Mouse (Mus musculus) myocyte (in vitro differentiated cells): ENCODE results near the gene Gm28557. TPM values are rescaled to one million over a fixed set of nuclear protein-coding genes. Genes with fewer than 3 reads are reported as not detected.
"Not testable (repeated sequence)": the region's sequence is repeated elsewhere in the genome, so short reads cannot be mapped to it uniquely, and the experiment has no call there.

Source experiments
- H3K27me3 ChIP-seq: one replicate; pipeline ENCODE4 v1.6.1; 2011; ENCODE audit not compliant: control insufficient read depth, insufficient read depth, insufficient read length
- H3K36me3 ChIP-seq: one replicate; pipeline ENCODE4 v1.6.1; 2011; ENCODE audit not compliant: control insufficient read depth, insufficient read depth
- H3K4me2 ChIP-seq: one replicate; pipeline ENCODE4 v1.6.1; 2011; ENCODE audit warnings: low read depth, control low read depth
- H3K4me3 ChIP-seq: one replicate; pipeline ENCODE4 v1.5.1; 2011; ENCODE audit warnings: mild to moderate bottlenecking, control low read depth, moderate library complexity
- H3K79me2 ChIP-seq: one replicate; pipeline ENCODE4 v1.6.1; 2011; ENCODE audit not compliant: control insufficient read depth, insufficient read depth
- H3ac ChIP-seq: one replicate; pipeline ENCODE4 v1.6.1; 2011; ENCODE audit not compliant: control insufficient read depth, insufficient read length
- CEBPB ChIP-seq: IDR thresholded peaks from 2 replicates; pipeline ENCODE4 v1.6.1; 2011; ENCODE audit warnings: mild to moderate bottlenecking, moderate library complexity; ENCODE audit not compliant: poor library complexity, insufficient read depth, severe bottlenecking
- E2F4 ChIP-seq: IDR thresholded peaks from one replicate; pipeline ENCODE4 v1.6.1; 2011; ENCODE audit warnings: mild to moderate bottlenecking, control low read depth, moderate library complexity; ENCODE audit not compliant: insufficient read depth
- MAX ChIP-seq: IDR thresholded peaks from one replicate; pipeline ENCODE4 v1.6.1; 2011; ENCODE audit warnings: low read depth, mild to moderate bottlenecking, control low read depth
- MYOD1 ChIP-seq, 3 experiments: IDR thresholded peaks; one replicate each; pipeline ENCODE4 v1.6.1; 2011; ENCODE audit warnings: control low read depth in 2 of 3, low read depth in 2 of 3, mild to moderate bottlenecking in 2 of 3, moderate library complexity in 1 of 3; ENCODE audit not compliant: insufficient read length in 2 of 3, control insufficient read depth in 1 of 3
- MYOG ChIP-seq, 3 experiments: IDR thresholded peaks; one replicate each; pipeline ENCODE4 v1.6.1; 2011; ENCODE audit warnings: control low read depth in 2 of 3, low read depth in 2 of 3, mild to moderate bottlenecking in 2 of 3; ENCODE audit not compliant: insufficient read length in 2 of 3, control insufficient read depth in 1 of 3, insufficient read depth in 1 of 3
- POLR2A ChIP-seq: IDR thresholded peaks from one replicate; pipeline ENCODE4 v1.6.1; 2011; ENCODE audit warnings: low read depth, mild to moderate bottlenecking, control low read depth, moderate library complexity; ENCODE audit not compliant: insufficient read length
- POLR2AphosphoS2 ChIP-seq: IDR thresholded peaks from one replicate; pipeline ENCODE4 v1.6.1; 2011; ENCODE audit warnings: low read depth, control low read depth; ENCODE audit not compliant: insufficient read length
- SRF ChIP-seq: IDR thresholded peaks from one replicate; pipeline ENCODE4 v1.6.1; 2011; ENCODE audit warnings: low read depth; ENCODE audit not compliant: control insufficient read depth, insufficient read length
- TCF12 ChIP-seq: IDR thresholded peaks from one replicate; pipeline ENCODE4 v1.6.1; 2011; ENCODE audit warnings: mild to moderate bottlenecking, control low read depth; ENCODE audit not compliant: poor library complexity, insufficient read depth, severe bottlenecking
- TCF3 ChIP-seq: IDR thresholded peaks from one replicate; pipeline ENCODE4 v1.6.1; 2011; ENCODE audit warnings: low read depth, control low read depth; ENCODE audit not compliant: insufficient read length
- USF1 ChIP-seq: IDR thresholded peaks from one replicate; pipeline ENCODE4 v1.6.1; 2011; ENCODE audit warnings: low read depth, mild to moderate bottlenecking, control low read depth, moderate library complexity
- polyA plus RNA-seq: library from polyadenylated mRNA; unstranded; fragments of >200 nt; fragmentation: generic; extraction: Trizol; gene quantifications from one replicate; pipeline ENCODE4 v1.2.1, GENCODE M21; 2012; ENCODE audit warnings: missing spikeins

Gm28557 gene
- polyA plus RNA-seq, result 0.94 TPM

GRCm38 (mm10) chr13:67108194-67108820 lies at the start of gene Gm28557:
Gene Gm28557 (minus strand): TSS chr13:67108604.
- Histone ChIP-seq H3K79me2 (no peaks in the 10 kb centered on the region), H3ac (peak within 1 kb of the TSS; percentile 42), H3K4me2 (peak within 1 kb of the TSS; percentile 78), H3K27me3 (no peaks in the 10 kb centered on the region), H3K4me3 (peak within 1 kb of the TSS; percentile 48), H3K36me3 (no peaks in the 10 kb centered on the region)
- no peak for TF ChIP-seq MYOG (IDR thresholded peaks at IDR 0.05; ENCODE audit: control insufficient read depth in 1 of 3, insufficient read depth in 1 of 3, insufficient read length in 2 of 3, low read depth in 2 of 3)
- TF ChIP-seq TCF12, result no peak
- TF ChIP-seq POLR2A, result peak; percentile 59
- TF ChIP-seq E2F4, result no peak
- peak; percentile 68 for TF ChIP-seq POLR2AphosphoS2
- 0 out of 2 replicates have a peak, but pooled peaks have one; percentile 34 for TF ChIP-seq CEBPB
- no peak for TF ChIP-seq SRF
- TF ChIP-seq MAX, result peak; percentile 4
- TF ChIP-seq TCF3, result no peak

DNA sequence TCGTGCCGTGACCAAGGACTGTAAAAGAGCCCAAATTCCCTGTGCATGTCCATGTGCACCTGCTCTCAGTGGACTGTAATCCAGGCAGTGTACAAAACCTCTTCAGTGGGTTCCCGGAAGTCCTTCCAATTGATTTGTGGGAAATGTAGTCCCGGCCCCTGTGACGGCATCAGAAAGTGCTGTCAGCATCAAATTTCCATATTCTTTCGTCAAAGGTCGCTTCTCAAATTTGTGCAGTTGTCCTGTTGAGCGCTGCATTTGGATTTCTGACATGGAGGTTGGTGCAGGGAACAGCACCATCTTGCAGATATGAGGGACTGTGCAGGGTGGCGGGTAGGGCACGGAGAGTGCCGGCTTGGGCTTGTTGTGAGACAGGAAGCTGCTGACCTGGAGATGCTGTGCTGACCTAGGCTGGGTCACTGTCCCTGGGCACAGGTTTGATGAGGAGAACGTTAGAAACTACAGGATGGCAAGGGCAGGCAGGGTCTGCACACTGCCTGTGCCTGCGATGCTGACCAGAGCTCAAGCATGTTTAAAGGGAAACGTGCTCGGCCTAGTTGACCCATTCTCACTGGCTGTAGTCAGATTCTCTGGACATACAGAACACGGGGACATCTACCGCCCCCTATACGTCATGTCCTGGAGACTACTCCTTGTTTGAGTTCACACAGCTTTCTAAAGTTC lies 19.8 kb upstream of the Gm28557 start:
- H3ac ChIP-seq, result peak overlapping the region; percentile 22
- peak overlapping the region; percentile 55 for H3K4me3 ChIP-seq
- H3K27me3 ChIP-seq, result no peaks in the 10 kb centered on the region
- TF ChIP-seq POLR2AphosphoS2 (no peak), USF1 (no peak), MYOD1 (IDR thresholded peaks at IDR 0.05; ENCODE audit: control insufficient read depth in 1 of 3, insufficient read length in 2 of 3, low read depth in 2 of 3) (peak in 1 of 3 experiments; percentile 27), E2F4 (no peak), POLR2A (peak; percentile 30), MYOG (IDR thresholded peaks at IDR 0.05; ENCODE audit: control insufficient read depth in 1 of 3, insufficient read depth in 1 of 3, insufficient read length in 2 of 3, low read depth in 2 of 3) (no peak)
- peak overlapping the region; percentile 69 for H3K4me2 ChIP-seq
- no peaks in the 10 kb centered on the region for H3K36me3 ChIP-seq
- no peaks in the 10 kb centered on the region for H3K79me2 ChIP-seq

DNA sequence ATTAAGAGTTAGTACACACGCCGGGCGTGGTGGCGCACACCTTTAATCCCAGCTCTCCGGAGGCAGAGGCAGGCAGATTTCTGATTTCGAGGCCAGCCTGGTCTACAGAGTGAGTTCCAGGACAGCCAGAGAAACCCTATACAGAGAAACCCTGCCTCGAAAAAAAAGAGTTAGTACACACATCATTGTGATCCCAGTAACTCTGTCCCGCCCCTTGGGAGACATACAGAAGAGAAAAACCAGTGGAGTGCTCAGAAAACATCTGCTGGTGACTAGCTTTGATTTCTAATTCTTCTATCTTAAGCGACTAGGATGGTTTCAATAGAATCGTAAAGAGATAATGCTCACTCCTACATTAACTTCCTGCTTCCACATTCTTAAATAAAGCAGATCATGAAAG lies 19.1 kb upstream of the Gm28557 start:
- Histone ChIP-seq H3K4me3 (peak overlapping the region; percentile 55), H3K4me2 (peak overlapping the region; percentile 69)
- H3K79me2 ChIP-seq, H3K27me3 ChIP-seq, H3K36me3 ChIP-seq, H3ac ChIP-seq: not testable (repeated sequence)

DNA sequence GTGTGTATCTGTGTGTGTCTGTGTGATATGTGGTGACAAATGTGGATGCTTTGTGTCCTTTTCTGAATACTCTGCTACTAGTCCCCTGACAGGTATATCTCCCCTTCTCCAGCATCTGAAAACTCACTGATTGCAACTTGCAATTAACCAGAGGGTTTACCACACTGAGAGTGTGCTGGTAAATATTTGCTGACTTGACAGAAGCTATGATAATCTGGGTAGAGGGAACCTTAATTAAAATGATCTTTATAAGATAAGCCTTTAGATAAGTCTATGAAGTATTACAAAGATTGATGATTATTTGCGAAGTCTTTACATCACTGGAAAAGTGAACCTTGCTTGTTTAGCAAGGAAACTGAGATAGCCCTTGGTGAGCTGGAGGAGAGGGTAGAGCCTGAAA lies 16.1 kb upstream of the Gm28557 start:
- no peaks in the 10 kb centered on the region for H3K79me2 ChIP-seq
- no peak overlapping the region for H3ac ChIP-seq
- TF ChIP-seq TCF12 (no peak), MAX (no peak), SRF (no peak)
- no peak overlapping the region for H3K4me2 ChIP-seq
- no peaks in the 10 kb centered on the region for H3K36me3 ChIP-seq
- no peaks in the 10 kb centered on the region for H3K27me3 ChIP-seq
- no peak overlapping the region for H3K4me3 ChIP-seq

DNA sequence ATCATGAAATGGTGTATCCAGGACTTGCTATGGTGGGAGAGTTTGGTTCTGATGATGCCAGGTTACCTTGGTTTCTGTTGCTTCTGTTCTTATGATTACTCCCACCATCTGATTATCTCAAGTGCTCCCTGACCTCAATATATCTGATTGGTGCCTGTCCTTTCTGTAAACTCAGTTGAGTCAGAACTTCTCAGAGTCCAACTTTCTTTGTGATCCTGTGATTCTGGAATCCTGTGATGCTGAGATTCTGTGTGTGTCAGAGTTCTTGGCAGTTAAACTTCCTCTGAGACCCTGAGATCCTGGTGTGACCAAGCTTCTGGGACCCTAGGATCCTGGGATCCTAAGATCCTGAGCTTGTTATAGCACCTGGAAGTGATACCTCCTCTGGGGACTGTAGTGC lies 13.0 kb upstream of the Gm28557 start, which contains the start of gene Zfp759:
Gene Zfp759 (plus strand): TSS at position 301 of the 400 bp plus-strand sequence.
- H3ac ChIP-seq, H3K4me3 ChIP-seq, H3K27me3 ChIP-seq, H3K36me3 ChIP-seq, H3K79me2 ChIP-seq, H3K4me2 ChIP-seq: not testable (repeated sequence)

- not testable (repeated sequence) for H3K4me2 ChIP-seq, H3ac ChIP-seq, H3K27me3 ChIP-seq, H3K36me3 ChIP-seq, H3K4me3 ChIP-seq, H3K79me2 ChIP-seq
Observed at GRCm38 (mm10) chr13:67116163-67116562, 7.8 kb upstream of the Gm28557 start, which contains the start of gene Rslcan18. Gene Rslcan18 (minus strand): TSS chr13:67116263.
